8 mouse cellular contexts compared by ENCODE assay signal in the genomic region with DNA sequence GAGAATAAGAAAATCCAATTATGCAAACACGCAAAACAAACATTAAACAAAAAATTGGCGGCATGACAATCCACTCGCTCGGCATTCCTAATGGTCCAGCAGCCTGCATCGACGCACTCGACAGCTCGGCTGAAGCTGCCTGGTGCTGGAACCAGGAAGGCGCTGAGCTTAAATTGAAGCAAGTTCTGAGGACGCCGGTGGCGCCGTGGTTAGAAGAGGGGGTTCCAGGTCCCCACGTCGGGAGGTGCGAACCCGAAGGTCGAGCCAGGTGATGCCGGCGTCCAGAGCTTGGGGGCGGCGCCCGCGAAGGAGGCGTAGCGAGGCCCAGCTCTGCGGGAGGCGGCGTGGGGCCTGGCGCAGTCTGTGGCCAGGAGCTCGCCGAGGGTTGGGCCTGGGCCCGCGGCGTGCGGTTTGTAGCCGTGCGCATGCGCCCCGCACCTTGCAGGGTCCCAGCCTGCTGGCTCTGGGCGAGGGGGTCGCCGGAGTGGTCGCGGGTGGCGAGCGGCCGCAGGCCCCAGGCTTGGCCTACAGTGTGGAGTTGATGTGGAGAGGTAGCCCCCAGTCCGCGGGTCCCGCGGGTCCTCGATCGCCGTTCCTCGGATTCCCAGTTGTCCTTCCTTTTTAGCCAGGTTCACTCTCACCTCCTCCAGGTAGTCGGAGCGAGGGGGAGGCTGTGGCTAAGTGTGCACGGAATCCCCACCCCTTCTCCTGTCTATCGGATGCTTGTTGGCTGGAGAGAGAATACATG. TPM values are rescaled to one million over a fixed set of nuclear protein-coding genes. Genes with fewer than 3 reads are reported as not detected.
DNase-seq lines count a peak whose midpoint lies in the region; ATAC-seq and TF ChIP-seq lines count a peak whose summit lies in the region.

No protein-coding gene starts in this region.

- WGBS in embryonic facial prominence, embryonic 14.5 days, result under 1% methylated on average over 36 of the region's 60 CpGs
- under 1% methylated on average over 60 of the region's 60 CpGs for whole genome bisulfite sequencing in heart, adult 2 months
- WGBS in limb, embryonic 12.5 days, result under 1% methylated on average over 60 of the region's 60 CpGs
- WGBS in midbrain, embryonic 14.5 days, result under 1% methylated on average over 60 of the region's 60 CpGs
- under 1% methylated on average over 58 of the region's 60 CpGs for WGBS in spleen, adult 2 months

- no peak for TF ChIP-seq POLR2A in heart, adult 2 months (IDR thresholded peaks at IDR 0.05; ENCODE audit: insufficient read depth, low read depth, low read length)
- no peak for TF ChIP-seq POLR2A in spleen, adult 2 months (IDR thresholded peaks at IDR 0.05; ENCODE audit: low read depth, low read length)

- TF ChIP-seq EP300 in heart, adult 2 months (IDR thresholded peaks at IDR 0.05; ENCODE audit: insufficient read depth, low read depth, low read length), result no peak

- no peaks in the 10 kb centered on the region for H3K79me2 ChIP-seq in heart, adult 2 months (replicated peaks; ENCODE audit: control insufficient read depth, insufficient read depth, low read length)

- peaks cover 4% of the 10 kb centered on the region; the same call in 1 of the 2 replicates for H3K4me1 ChIP-seq in embryonic facial prominence, embryonic 14.5 days (ENCODE audit: control insufficient read depth, insufficient read depth, low read length)
- H3K4me1 ChIP-seq in heart, adult 2 months (ENCODE audit: control insufficient read depth, insufficient read depth, low read length), result peaks cover 2% of the 10 kb centered on the region; the same call in 1 of the 2 replicates
- peaks cover 13% of the 10 kb centered on the region for H3K4me1 ChIP-seq in limb, embryonic 12.5 days (replicated peaks)
- peaks cover 8% of the 10 kb centered on the region; the same call in 1 of the 2 replicates for H3K4me1 ChIP-seq in midbrain, embryonic 14.5 days (ENCODE audit: control insufficient read depth, insufficient read depth, low read length)
- H3K4me1 ChIP-seq in spleen, adult 2 months (ENCODE audit: control insufficient read depth, insufficient read depth, insufficient read length), result peaks cover 7% of the 10 kb centered on the region

- DNase-seq in 416B (ENCODE audit: low read depth), result peak; percentile 89
- DNase-seq in adrenal gland, postnatal 36 days, result peak; percentile 80 to 85
- peak; percentile 95 for DNase-seq in embryonic facial prominence, embryonic 14.5 days (ENCODE audit: low spot score)
- DNase-seq in heart, adult 2 months, result peak; percentile 84 to 86
- peak; percentile 69 to 80 for DNase-seq in kidney, adult 8-10 months
- DNase-seq in midbrain, embryonic 14.5 days, result peak; percentile 91
- DNase-seq in spleen, adult 2 months (ENCODE audit: low read depth in 1 of 2, low spot score in 2 of 2), result peak; percentile 56 to 70

- peak; percentile 95 for ATAC-seq in embryonic facial prominence, embryonic 14.5 days (ENCODE audit: low read depth)
- peak; percentile 90 for ATAC-seq in limb, embryonic 12.5 days (ENCODE audit: insufficient number of reproducible peaks, insufficient read depth, low FRiP score, low TSS enrichment, low read depth)
- peak; percentile 91 for ATAC-seq in midbrain, embryonic 14.5 days (ENCODE audit: low FRiP score, low TSS enrichment)

- no peaks in the 10 kb centered on the region for H3K36me3 ChIP-seq in embryonic facial prominence, embryonic 14.5 days (ENCODE audit: control insufficient read depth, insufficient read depth, low read length)
- H3K36me3 ChIP-seq in heart, adult 2 months (ENCODE audit: control insufficient read depth, insufficient read depth, low read length), result no peaks in the 10 kb centered on the region
- H3K36me3 ChIP-seq in limb, embryonic 12.5 days, result no peaks in the 10 kb centered on the region
- H3K36me3 ChIP-seq in midbrain, embryonic 14.5 days (ENCODE audit: control insufficient read depth, insufficient read depth, low read length), result no peaks in the 10 kb centered on the region
- H3K36me3 ChIP-seq in spleen, adult 2 months (ENCODE audit: control insufficient read depth, insufficient read depth, low read length), result no peaks in the 10 kb centered on the region

- peak overlapping the region; percentile 68 for H3K27ac ChIP-seq in embryonic facial prominence, embryonic 14.5 days (replicated peaks; ENCODE audit: low read depth, low read length)
- peak overlapping the region; percentile 60 for H3K27ac ChIP-seq in heart, adult 2 months
- H3K27ac ChIP-seq in limb, embryonic 12.5 days, result peak overlapping the region; percentile 87
- peak overlapping the region; percentile 76 for H3K27ac ChIP-seq in midbrain, embryonic 14.5 days (replicated peaks; ENCODE audit: low read depth, low read length)
- no peak overlapping the region for H3K27ac ChIP-seq in spleen, adult 2 months (ENCODE audit: insufficient read depth, low read length)

- peak overlapping the region; percentile 82 for H3K4me3 ChIP-seq in embryonic facial prominence, embryonic 14.5 days (ENCODE audit: low read depth, low read length)
- H3K4me3 ChIP-seq in heart, adult 2 months, result peak overlapping the region; percentile 86
- peak overlapping the region; percentile 76 for H3K4me3 ChIP-seq in limb, embryonic 12.5 days (replicated peaks)
- H3K4me3 ChIP-seq in midbrain, embryonic 14.5 days (replicated peaks; ENCODE audit: low read depth, low read length), result peak overlapping the region; percentile 75
- peak overlapping the region; percentile 74 for H3K4me3 ChIP-seq in spleen, adult 2 months (ENCODE audit: extremely low read depth, insufficient read depth, insufficient read length)

- peak overlapping the region; percentile 88 for H3K9ac ChIP-seq in embryonic facial prominence, embryonic 14.5 days (ENCODE audit: low read depth, low read length)
- peak overlapping the region; percentile 84 for H3K9ac ChIP-seq in heart, adult 2 months (ENCODE audit: low read depth, low read length)
- H3K9ac ChIP-seq in limb, embryonic 12.5 days (replicated peaks), result peak overlapping the region; percentile 84
- H3K9ac ChIP-seq in midbrain, embryonic 14.5 days (replicated peaks; ENCODE audit: low read length), result peak overlapping the region; percentile 77

- H3K27me3 ChIP-seq in embryonic facial prominence, embryonic 14.5 days (replicated peaks; ENCODE audit: control insufficient read depth, insufficient read depth, low read length), result peaks cover 32% of the 10 kb centered on the region
- H3K27me3 ChIP-seq in heart, adult 2 months (ENCODE audit: control insufficient read depth, insufficient read depth, low read length), result peaks cover 7% of the 10 kb centered on the region
- H3K27me3 ChIP-seq in limb, embryonic 12.5 days, result peaks cover 19% of the 10 kb centered on the region
- H3K27me3 ChIP-seq in midbrain, embryonic 14.5 days (ENCODE audit: control insufficient read depth, insufficient read depth, low read length), result peaks cover 17% of the 10 kb centered on the region
- peaks cover 21% of the 10 kb centered on the region for H3K27me3 ChIP-seq in spleen, adult 2 months (ENCODE audit: control insufficient read depth, insufficient read depth, low read length)

- peak overlapping the region; percentile 82 for H3K4me2 ChIP-seq in embryonic facial prominence, embryonic 14.5 days (ENCODE audit: low read depth, low read length)
- H3K4me2 ChIP-seq in limb, embryonic 12.5 days, result peak overlapping the region; percentile 73
- peak overlapping the region; percentile 76 for H3K4me2 ChIP-seq in midbrain, embryonic 14.5 days (ENCODE audit: low read length)

- no peak for TF ChIP-seq CTCF in heart, adult 2 months (IDR thresholded peaks at IDR 0.05)
- no peak for TF ChIP-seq CTCF in spleen, adult 2 months (IDR thresholded peaks at IDR 0.05; ENCODE audit: extremely low read depth, insufficient read depth, insufficient read length, insufficient replicate concordance)

- intact Hi-C loops in heart, adult 2 months (cut with DNase I), result loop anchor here (2.0 to 10.0 kb wide), 3 partner anchors 15 to 1461 kb away; a partner anchor contains a TSS

- H3K9me3 ChIP-seq in embryonic facial prominence, embryonic 14.5 days (ENCODE audit: control insufficient read depth, low read length), result no peaks in the 10 kb centered on the region
- H3K9me3 ChIP-seq in limb, embryonic 12.5 days, result no peaks in the 10 kb centered on the region
- H3K9me3 ChIP-seq in midbrain, embryonic 14.5 days (ENCODE audit: control insufficient read depth, low read length), result no peaks in the 10 kb centered on the region

RNA-seq across cellular contexts. Expression of a gene that starts 4.1 kb away (rescaled TPM):
- 1 to 10 TPM; 1.4 to 3.7 TPM for total RNA-seq in adrenal gland, postnatal 36 days (2021)
- 17.8 and 18.6 TPM in 2 replicates for polyA plus RNA-seq in embryonic facial prominence, embryonic 14.5 days (2014; fragmentation: Nextera tagmentation; extraction: Ambion mirVana)
- under 1 TPM; 0.68 to 0.76 TPM for total RNA-seq in heart, adult 2 months (2021)
- 1.00 and 2.0 TPM in 2 replicates for polyA plus RNA-seq in heart, adult 2 months (2012; rRNA removed)
- 98.3 and 107 TPM in 2 replicates for polyA plus RNA-seq in limb, embryonic 12.5 days (2016; fragmentation: Nextera tagmentation; extraction: Ambion mirVana)
- polyA plus RNA-seq in midbrain, embryonic 14.5 days (2014; fragmentation: Nextera tagmentation; extraction: Ambion mirVana), result 61.8 and 74.7 TPM in 2 replicates
- not detected in 2 replicates for polyA plus RNA-seq in spleen, adult 2 months (2012; rRNA removed)

RNA-seq across cellular contexts. Expression of a gene that starts 4.5 kb away (rescaled TPM):
- total RNA-seq in adrenal gland, postnatal 36 days (2021), result 10 to 100 TPM; 29.2 to 29.7 TPM
- polyA plus RNA-seq in embryonic facial prominence, embryonic 14.5 days (2014; fragmentation: Nextera tagmentation; extraction: Ambion mirVana), result 36.6 and 37.0 TPM in 2 replicates
- 10 to 100 TPM; 10.6 to 11.0 TPM for total RNA-seq in heart, adult 2 months (2021)
- polyA plus RNA-seq in heart, adult 2 months (2012; rRNA removed), result 2.4 and 4.0 TPM in 2 replicates
- polyA plus RNA-seq in limb, embryonic 12.5 days (2016; fragmentation: Nextera tagmentation; extraction: Ambion mirVana), result 47.4 and 49.5 TPM in 2 replicates
- polyA plus RNA-seq in midbrain, embryonic 14.5 days (2014; fragmentation: Nextera tagmentation; extraction: Ambion mirVana), result 42.2 and 50.9 TPM in 2 replicates
- 2.1 and 2.2 TPM in 2 replicates for polyA plus RNA-seq in spleen, adult 2 months (2012; rRNA removed)
